Mouse (Mus musculus): ENCODE results near the gene Gnb1.

Gnb1 gene

GRCm38 (mm10) chr4:155606825-155607224, 115.7 kb downstream of the Gnb1 start:
- DNase-seq (ENCODE audit: inconsistent age in 2 of 2, low spot score in 1 of 2) = no peak

Measured in adrenal gland, adult (tissue).